Mouse (Mus musculus): ENCODE results near the gene Hnrnpa3. TPM values are rescaled to one million over a fixed set of nuclear protein-coding genes. Genes with fewer than 3 reads are reported as not detected.
"Not testable (repeated sequence)": the region's sequence is repeated elsewhere in the genome, so short reads cannot be mapped to it uniquely, and the experiment has no call there.

Hnrnpa3 gene
- total and polyA plus RNA-seq, 3 experiments = 215 to 576 (median 509) TPM

DNA sequence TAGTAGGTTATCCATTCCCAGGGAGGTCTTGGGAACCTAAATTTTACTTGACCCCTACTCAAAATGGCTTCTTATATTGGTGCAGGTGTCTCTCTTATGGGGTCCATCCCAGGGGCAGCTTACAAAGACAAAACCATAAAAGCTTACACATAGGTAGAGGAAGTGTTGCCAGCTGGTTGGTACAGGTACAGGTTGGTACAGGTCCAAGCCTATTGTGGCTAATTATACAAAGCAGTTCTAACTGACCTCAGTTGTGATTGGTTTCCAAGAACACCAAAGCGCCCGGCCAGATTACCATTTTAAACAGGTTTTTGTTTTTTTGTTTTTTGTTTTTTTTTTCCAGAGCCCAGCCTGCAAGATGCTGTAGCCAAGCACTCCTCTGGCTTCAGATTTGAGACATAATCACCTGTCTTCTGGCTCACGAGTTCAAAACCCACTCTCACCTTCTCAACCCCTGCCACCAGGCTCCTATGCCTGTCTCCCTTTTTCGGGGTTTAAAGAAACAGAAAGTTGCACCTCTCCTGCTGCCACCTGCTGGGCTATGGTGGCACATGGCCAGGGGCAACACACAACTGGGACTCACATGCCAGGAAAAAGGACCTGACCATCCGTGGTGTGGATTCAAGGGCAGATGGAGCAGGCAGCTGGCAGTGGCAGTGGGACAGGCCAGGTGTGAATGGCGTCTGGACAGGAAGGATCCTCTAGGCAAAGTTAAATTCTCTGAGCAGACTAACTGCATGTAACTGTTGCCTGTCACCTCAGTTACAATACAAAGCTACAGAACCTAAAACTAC lies 22.6 kb upstream of the Hnrnpa3 start:
- TF ChIP-seq GATA2 (IDR thresholded peaks at IDR 0.05; ENCODE audit: borderline replicate concordance, low read depth, low read length) (no peak), CTCF (IDR thresholded peaks at IDR 0.05; ENCODE audit: low read depth, low read length) (0 out of 2 replicates have a peak, but pooled peaks have one; percentile 15), POLR2AphosphoS5 (IDR thresholded peaks at IDR 0.05; ENCODE audit: insufficient replicate concordance, low read depth, low read length) (no peak), TAL1 (conservative IDR thresholded peaks at IDR 0.05; ENCODE audit: low read depth, low read length) (no peak), GATA1 (IDR thresholded peaks at IDR 0.05; ENCODE audit: borderline replicate concordance, low read length) (no peak)
- DNase-seq (ENCODE audit: low spot score) (no peak), ATAC-seq (ENCODE audit: extremely low read depth, insufficient number of reproducible peaks, low FRiP score, poor library complexity, severe bottlenecking) (no peak)
- Histone ChIP-seq H3K36me3 (replicated peaks) (no peaks in the 10 kb centered on the region), H3K4me1 (ENCODE audit: insufficient read depth, low read depth, low read length) (peaks cover 18% of the 10 kb centered on the region), H3K4me3 (ENCODE audit: low read depth, low read length) (no peak overlapping the region), H3K27me3 (ENCODE audit: insufficient read depth, low read length) (no peaks in the 10 kb centered on the region; the same call in 1 of the 2 replicates), H3K9me3 (replicated peaks) (no peaks in the 10 kb centered on the region)

DNA sequence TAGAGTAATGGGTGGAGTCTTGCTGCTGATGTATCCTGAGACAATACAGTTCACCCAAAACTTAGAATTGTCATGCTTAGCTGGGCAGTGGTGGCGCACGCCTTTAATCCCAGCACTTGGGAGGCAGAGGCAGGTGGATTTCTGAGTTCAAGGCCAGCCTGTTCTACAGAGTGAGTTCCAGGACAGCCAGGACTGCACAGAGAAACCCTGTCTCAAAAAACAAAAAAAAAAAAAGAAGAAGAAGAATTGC lies 22.1 kb upstream of the Hnrnpa3 start:
- not testable (repeated sequence) for H3K9me3 ChIP-seq (replicated peaks); H3K27me3 ChIP-seq (ENCODE audit: insufficient read depth, low read length); ATAC-seq (ENCODE audit: extremely low read depth, insufficient number of reproducible peaks, low FRiP score, poor library complexity, severe bottlenecking); DNase-seq (ENCODE audit: low spot score); H3K4me3 ChIP-seq (ENCODE audit: low read depth, low read length); H3K36me3 ChIP-seq (replicated peaks)
- H3K4me1 ChIP-seq (ENCODE audit: insufficient read depth, low read depth, low read length) = peaks cover 18% of the 10 kb centered on the region

DNA sequence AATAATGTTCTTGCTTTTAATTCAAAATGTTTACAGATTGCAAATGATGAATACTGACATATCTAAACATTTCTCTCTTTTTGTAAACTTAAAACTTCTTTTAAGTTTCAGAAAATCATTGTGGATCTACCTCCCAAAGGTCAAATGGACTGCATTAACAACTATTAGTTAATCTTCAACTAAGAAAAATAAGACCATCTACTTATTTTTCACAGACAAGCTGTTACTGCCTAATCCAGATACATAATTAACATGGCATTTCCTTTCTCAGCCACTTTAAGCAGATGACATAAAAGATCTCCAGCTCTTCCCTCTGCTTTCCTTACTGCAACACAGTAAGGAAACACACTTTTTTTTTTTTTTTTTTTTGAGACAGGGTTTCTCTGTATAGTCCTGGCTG lies 21.7 kb upstream of the Hnrnpa3 start:
- H3K4me1 ChIP-seq (ENCODE audit: insufficient read depth, low read depth, low read length) = peaks cover 18% of the 10 kb centered on the region
- H3K36me3 ChIP-seq (replicated peaks) = no peaks in the 10 kb centered on the region
- H3K9me3 ChIP-seq (replicated peaks) = no peaks in the 10 kb centered on the region
- DNase-seq (ENCODE audit: low spot score) (no peak), ATAC-seq (ENCODE audit: extremely low read depth, insufficient number of reproducible peaks, low FRiP score, poor library complexity, severe bottlenecking) (no peak)
- no peaks in the 10 kb centered on the region; the same call in 1 of the 2 replicates for H3K27me3 ChIP-seq (ENCODE audit: insufficient read depth, low read length)
- no peak overlapping the region for H3K4me3 ChIP-seq (ENCODE audit: low read depth, low read length)
- TF ChIP-seq POLR2AphosphoS5 (IDR thresholded peaks at IDR 0.05; ENCODE audit: insufficient replicate concordance, low read depth, low read length) (no peak), CTCF (IDR thresholded peaks at IDR 0.05; ENCODE audit: low read depth, low read length) (no peak), TAL1 (conservative IDR thresholded peaks at IDR 0.05; ENCODE audit: low read depth, low read length) (no peak), GATA2 (IDR thresholded peaks at IDR 0.05; ENCODE audit: borderline replicate concordance, low read depth, low read length) (no peak), GATA1 (IDR thresholded peaks at IDR 0.05; ENCODE audit: borderline replicate concordance, low read length) (no peak)

DNA sequence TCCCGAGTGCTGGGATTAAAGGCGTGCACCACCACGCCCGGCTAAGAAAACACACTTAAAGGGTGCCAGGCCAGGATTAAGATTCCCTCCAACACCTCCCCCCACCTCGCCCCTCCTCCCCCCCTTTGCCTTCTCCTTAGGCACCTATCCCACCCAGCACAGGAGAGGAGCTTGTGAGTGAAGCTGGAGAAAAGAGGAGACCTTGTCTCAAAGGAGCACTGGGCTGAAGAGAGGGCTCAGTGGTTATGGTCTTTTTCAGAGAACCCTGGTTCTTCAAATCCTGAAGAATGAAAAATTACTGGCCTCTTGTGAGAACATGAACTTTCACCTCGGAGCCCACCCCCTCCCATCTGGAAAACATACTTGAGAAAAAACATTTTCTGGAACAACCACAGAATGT lies 21.2 kb upstream of the Hnrnpa3 start:
- DNase-seq (ENCODE audit: low spot score); H3K4me3 ChIP-seq (ENCODE audit: low read depth, low read length); H3K36me3 ChIP-seq (replicated peaks); ATAC-seq (ENCODE audit: extremely low read depth, insufficient number of reproducible peaks, low FRiP score, poor library complexity, severe bottlenecking); H3K27me3 ChIP-seq (ENCODE audit: insufficient read depth, low read length); H3K9me3 ChIP-seq (replicated peaks): not testable (repeated sequence)
- H3K4me1 ChIP-seq (ENCODE audit: insufficient read depth, low read depth, low read length) = peaks cover 16% of the 10 kb centered on the region

DNA sequence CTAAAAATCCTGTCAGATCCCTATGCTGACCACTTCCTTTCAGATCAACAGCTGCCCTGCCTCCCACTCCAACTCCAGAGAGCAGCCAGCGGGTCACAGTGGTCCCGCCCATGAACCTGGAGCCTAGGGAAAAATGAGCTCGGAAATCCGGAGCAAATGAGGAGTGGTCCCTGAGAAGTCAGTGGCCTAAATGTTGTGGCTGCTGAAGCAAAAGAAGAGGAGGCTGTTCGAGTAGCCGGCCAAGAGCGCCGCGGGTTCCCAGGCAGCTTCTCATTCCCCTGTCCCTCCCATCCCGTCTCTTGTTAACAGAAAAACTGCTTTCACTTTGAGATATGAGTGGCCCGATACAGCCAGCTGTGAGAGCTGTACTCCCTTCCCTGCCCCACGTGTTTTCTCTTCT lies 19.5 kb upstream of the Hnrnpa3 start:
- H3K4me1 ChIP-seq (ENCODE audit: insufficient read depth, low read depth, low read length); H3K27me3 ChIP-seq (ENCODE audit: insufficient read depth, low read length); ATAC-seq (ENCODE audit: extremely low read depth, insufficient number of reproducible peaks, low FRiP score, poor library complexity, severe bottlenecking); H3K36me3 ChIP-seq (replicated peaks); H3K9me3 ChIP-seq (replicated peaks); DNase-seq (ENCODE audit: low spot score); H3K4me3 ChIP-seq (ENCODE audit: low read depth, low read length): not testable (repeated sequence)

DNA sequence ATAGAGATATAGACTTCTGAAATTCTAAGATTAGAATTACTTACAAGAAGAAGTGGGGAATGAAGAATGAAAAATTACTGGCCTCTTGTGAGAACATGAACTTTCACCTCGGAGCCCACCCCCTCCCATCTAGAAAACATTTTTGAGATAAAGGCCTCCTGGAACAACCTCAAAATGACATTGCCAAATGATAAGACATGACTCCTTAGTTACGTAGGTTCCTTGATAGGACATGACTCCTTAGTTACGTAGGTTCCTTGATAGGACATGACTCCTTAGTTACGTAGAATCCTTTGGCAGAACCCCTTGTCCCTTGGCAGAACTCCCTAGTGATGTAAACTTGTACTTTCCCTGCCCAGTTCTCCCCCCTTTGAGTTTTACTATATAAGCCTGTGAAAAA lies 16.7 kb upstream of the Hnrnpa3 start:
- H3K27me3 ChIP-seq (ENCODE audit: insufficient read depth, low read length); H3K36me3 ChIP-seq (replicated peaks); H3K4me1 ChIP-seq (ENCODE audit: insufficient read depth, low read depth, low read length); DNase-seq (ENCODE audit: low spot score); ATAC-seq (ENCODE audit: extremely low read depth, insufficient number of reproducible peaks, low FRiP score, poor library complexity, severe bottlenecking); H3K9me3 ChIP-seq (replicated peaks); H3K4me3 ChIP-seq (ENCODE audit: low read depth, low read length): not testable (repeated sequence)

DNA sequence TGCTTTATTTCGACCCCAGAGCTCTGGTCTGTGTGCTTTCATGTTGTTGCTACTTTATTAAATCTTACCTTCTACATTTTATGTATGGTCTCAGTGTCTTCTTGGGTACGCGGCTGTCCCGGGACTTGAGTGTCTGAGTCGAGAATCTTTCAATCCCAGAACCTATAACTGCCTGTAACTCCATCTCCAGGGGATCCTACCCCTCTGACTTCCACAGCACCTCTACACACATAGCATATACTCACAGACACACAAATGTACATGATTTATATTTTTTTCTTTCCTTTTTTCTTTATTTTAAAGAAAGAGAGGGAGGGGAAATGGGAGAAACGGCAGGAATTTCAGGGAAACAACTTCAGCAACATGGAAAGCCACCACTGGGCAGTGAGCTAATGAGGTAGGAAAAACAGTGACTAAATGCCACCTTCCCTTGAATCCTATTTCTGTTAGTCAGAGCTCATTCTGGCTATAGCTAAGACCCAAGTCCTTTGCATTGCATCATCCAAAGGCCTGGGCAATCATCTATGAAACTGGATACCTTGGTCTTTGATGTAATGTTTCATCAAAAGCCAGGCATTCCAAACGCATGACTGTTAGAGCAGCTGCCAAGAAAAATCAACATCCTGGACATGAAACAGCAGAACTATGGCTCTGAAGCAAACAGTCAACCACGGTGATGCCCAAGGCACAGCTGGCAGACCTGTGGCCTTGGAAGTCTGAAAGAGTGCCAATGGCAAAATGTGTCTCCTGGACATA lies 16.1 kb upstream of the Hnrnpa3 start:
- H3K9me3 ChIP-seq (replicated peaks) = no peaks in the 10 kb centered on the region
- H3K4me1 ChIP-seq (ENCODE audit: insufficient read depth, low read depth, low read length) = no peaks in the 10 kb centered on the region
- TF ChIP-seq GATA2 (IDR thresholded peaks at IDR 0.05; ENCODE audit: borderline replicate concordance, low read depth, low read length) (no peak), CTCF (IDR thresholded peaks at IDR 0.05; ENCODE audit: low read depth, low read length) (no peak), TAL1 (conservative IDR thresholded peaks at IDR 0.05; ENCODE audit: low read depth, low read length) (no peak), POLR2AphosphoS5 (IDR thresholded peaks at IDR 0.05; ENCODE audit: insufficient replicate concordance, low read depth, low read length) (no peak), GATA1 (IDR thresholded peaks at IDR 0.05; ENCODE audit: borderline replicate concordance, low read length) (no peak)
- H3K27me3 ChIP-seq (ENCODE audit: insufficient read depth, low read length) = peaks cover 7% of the 10 kb centered on the region; the same call in 1 of the 2 replicates
- no peaks in the 10 kb centered on the region for H3K36me3 ChIP-seq (replicated peaks)
- H3K4me3 ChIP-seq (ENCODE audit: low read depth, low read length) = no peak overlapping the region
- ATAC-seq (ENCODE audit: extremely low read depth, insufficient number of reproducible peaks, low FRiP score, poor library complexity, severe bottlenecking) (no peak), DNase-seq (ENCODE audit: low spot score) (no peak)

All from G1E (cell line).